Mouse (Mus musculus): ENCODE results near the gene Mvk.

Mvk gene

GRCm38 (mm10) chr5:114470359-114470758 is 26.3 kb downstream of the Mvk start:
- Histone ChIP-seq H3K36me3 (ENCODE audit: control insufficient read depth, insufficient read depth, low read length, poor library complexity, severe bottlenecking) (no peaks in the 10 kb centered on the region), H3K27me3 (ENCODE audit: control insufficient read depth, insufficient read depth, low read length, poor library complexity, severe bottlenecking) (no peaks in the 10 kb centered on the region)
- no peak for DNase-seq (ENCODE audit: low read depth, low spot score)

GRCm38 (mm10) chr5:114474741-114475491 is 30.8 kb downstream of the Mvk start:
- DNase-seq (ENCODE audit: low read depth, low spot score) = no peak
- Histone ChIP-seq H3K27me3 (ENCODE audit: control insufficient read depth, insufficient read depth, low read length, poor library complexity, severe bottlenecking) (no peaks in the 10 kb centered on the region), H3K36me3 (ENCODE audit: control insufficient read depth, insufficient read depth, low read length, poor library complexity, severe bottlenecking) (no peaks in the 10 kb centered on the region)

GRCm38 (mm10) chr5:114478267-114478666 is 34.2 kb downstream of the Mvk start:
- H3K36me3 ChIP-seq (ENCODE audit: control insufficient read depth, insufficient read depth, low read length, poor library complexity, severe bottlenecking) = no peaks in the 10 kb centered on the region
- DNase-seq (ENCODE audit: low read depth, low spot score) = no peak
- H3K27me3 ChIP-seq (ENCODE audit: control insufficient read depth, insufficient read depth, low read length, poor library complexity, severe bottlenecking) = no peaks in the 10 kb centered on the region

GRCm38 (mm10) chr5:114482587-114483011 is 38.5 kb downstream of the Mvk start:
- H3K36me3 ChIP-seq (ENCODE audit: control insufficient read depth, insufficient read depth, low read length, poor library complexity, severe bottlenecking) = no peaks in the 10 kb centered on the region
- peak; percentile 51 for DNase-seq (ENCODE audit: low read depth, low spot score)
- no peaks in the 10 kb centered on the region for H3K27me3 ChIP-seq (ENCODE audit: control insufficient read depth, insufficient read depth, low read length, poor library complexity, severe bottlenecking)

GRCm38 (mm10) chr5:114485685-114486084 is 41.6 kb downstream of the Mvk start:
- Histone ChIP-seq H3K36me3 (ENCODE audit: control insufficient read depth, insufficient read depth, low read length, poor library complexity, severe bottlenecking) (no peaks in the 10 kb centered on the region), H3K27me3 (ENCODE audit: control insufficient read depth, insufficient read depth, low read length, poor library complexity, severe bottlenecking) (no peaks in the 10 kb centered on the region)
- DNase-seq (ENCODE audit: low read depth, low spot score) = no peak

GRCm38 (mm10) chr5:114489570-114489969 is 45.5 kb downstream of the Mvk start:
- DNase-seq (ENCODE audit: low read depth, low spot score) = no peak
- no peaks in the 10 kb centered on the region for H3K27me3 ChIP-seq (ENCODE audit: control insufficient read depth, insufficient read depth, low read length, poor library complexity, severe bottlenecking)
- no peaks in the 10 kb centered on the region for H3K36me3 ChIP-seq (ENCODE audit: control insufficient read depth, insufficient read depth, low read length, poor library complexity, severe bottlenecking)

- H3K36me3 ChIP-seq (ENCODE audit: control insufficient read depth, insufficient read depth, low read length, poor library complexity, severe bottlenecking) = no peaks in the 10 kb centered on the region
- H3K27me3 ChIP-seq (ENCODE audit: control insufficient read depth, insufficient read depth, low read length, poor library complexity, severe bottlenecking) = no peaks in the 10 kb centered on the region
- DNase-seq (ENCODE audit: low read depth, low spot score) = no peak
These were observed 46.2 kb downstream of the Mvk start for GRCm38 (mm10) chr5:114490241-114490640.

- no peaks in the 10 kb centered on the region for H3K36me3 ChIP-seq (ENCODE audit: control insufficient read depth, insufficient read depth, low read length, poor library complexity, severe bottlenecking)
- DNase-seq (ENCODE audit: low read depth, low spot score) = no peak
- no peaks in the 10 kb centered on the region for H3K27me3 ChIP-seq (ENCODE audit: control insufficient read depth, insufficient read depth, low read length, poor library complexity, severe bottlenecking)
These were observed 50.7 kb downstream of the Mvk start for GRCm38 (mm10) chr5:114494761-114495160.

GRCm38 (mm10) chr5:114501252-114501651 is 57.2 kb downstream of the Mvk start:
- no peaks in the 10 kb centered on the region for H3K27me3 ChIP-seq (ENCODE audit: control insufficient read depth, insufficient read depth, low read length, poor library complexity, severe bottlenecking)
- H3K36me3 ChIP-seq (ENCODE audit: control insufficient read depth, insufficient read depth, low read length, poor library complexity, severe bottlenecking) = no peaks in the 10 kb centered on the region
- no peak for DNase-seq (ENCODE audit: low read depth, low spot score)

GRCm38 (mm10) chr5:114504826-114505225 is 60.8 kb downstream of the Mvk start:
- no peaks in the 10 kb centered on the region for H3K27me3 ChIP-seq (ENCODE audit: control insufficient read depth, insufficient read depth, low read length, poor library complexity, severe bottlenecking)
- H3K36me3 ChIP-seq (ENCODE audit: control insufficient read depth, insufficient read depth, low read length, poor library complexity, severe bottlenecking) = no peaks in the 10 kb centered on the region
- DNase-seq (ENCODE audit: low read depth, low spot score) = no peak

- no peak for DNase-seq (ENCODE audit: low read depth, low spot score)
- H3K36me3 ChIP-seq (ENCODE audit: control insufficient read depth, insufficient read depth, low read length, poor library complexity, severe bottlenecking) = no peaks in the 10 kb centered on the region
- no peaks in the 10 kb centered on the region for H3K27me3 ChIP-seq (ENCODE audit: control insufficient read depth, insufficient read depth, low read length, poor library complexity, severe bottlenecking)
These were observed 61.4 kb downstream of the Mvk start for GRCm38 (mm10) chr5:114505260-114506085.

- Histone ChIP-seq H3K27me3 (ENCODE audit: control insufficient read depth, insufficient read depth, low read length, poor library complexity, severe bottlenecking) (no peaks in the 10 kb centered on the region), H3K36me3 (ENCODE audit: control insufficient read depth, insufficient read depth, low read length, poor library complexity, severe bottlenecking) (no peaks in the 10 kb centered on the region)
- DNase-seq (ENCODE audit: low read depth, low spot score) = no peak
These were observed 63.3 kb downstream of the Mvk start for GRCm38 (mm10) chr5:114507394-114507793.

- no peak for DNase-seq (ENCODE audit: low read depth, low spot score)
- H3K36me3 ChIP-seq (ENCODE audit: control insufficient read depth, insufficient read depth, low read length, poor library complexity, severe bottlenecking) = no peaks in the 10 kb centered on the region
- H3K27me3 ChIP-seq (ENCODE audit: control insufficient read depth, insufficient read depth, low read length, poor library complexity, severe bottlenecking) = no peaks in the 10 kb centered on the region
These were observed 63.9 kb downstream of the Mvk start for GRCm38 (mm10) chr5:114507964-114508363.

GRCm38 (mm10) chr5:114509461-114509860 is 65.4 kb downstream of the Mvk start:
- DNase-seq (ENCODE audit: low read depth, low spot score) = no peak
- H3K36me3 ChIP-seq (ENCODE audit: control insufficient read depth, insufficient read depth, low read length, poor library complexity, severe bottlenecking) = no peaks in the 10 kb centered on the region
- no peaks in the 10 kb centered on the region for H3K27me3 ChIP-seq (ENCODE audit: control insufficient read depth, insufficient read depth, low read length, poor library complexity, severe bottlenecking)
